Mouse (Mus musculus) heart, embryonic 16.5 days (tissue): ENCODE measurements at regions not wholly inside any gene's neighbourhood (a gene's known extent, or its start where the extent isn't known, plus 50 kb on each side); places are given as distances from the start of the nearest gene placed in this dataset.

Experiments
- ATAC-seq: fragments of 200-750 bp; cut with Nextera tagmentation; replicated peaks from 2 replicates; pipeline ENCODE4 v1.8.0; 2017; ENCODE audit warnings: moderate number of reproducible peaks; ENCODE audit not compliant: insufficient read depth, low FRiP score; ENCODE audit errors: extremely low read depth
- H3K27ac ChIP-seq: fragments of 300-500 bp; sonication (generic); 2 replicates; pipeline ENCODE4 v1.5.1; 2014; ENCODE audit warnings: mild to moderate bottlenecking, low read length, control low read depth, moderate library complexity
- H3K27me3 ChIP-seq: fragments of 300-500 bp; sonication (generic); 2 replicates; pipeline ENCODE4 v1.6.1; 2014; ENCODE audit warnings: low read length, mixed read lengths; ENCODE audit not compliant: control insufficient read depth, insufficient read depth
- H3K36me3 ChIP-seq: fragments of 300-500 bp; sonication (generic); 2 replicates; pipeline ENCODE4 v1.6.1; 2014; ENCODE audit not compliant: control insufficient read depth, insufficient read depth
- H3K4me1 ChIP-seq: fragments of 300-500 bp; sonication (generic); 2 replicates; pipeline ENCODE4 v1.6.1; 2014; ENCODE audit warnings: low read length, mixed read lengths; ENCODE audit not compliant: control insufficient read depth, insufficient read depth
- H3K4me2 ChIP-seq: fragments of 300-500 bp; sonication (generic); 2 replicates; pipeline ENCODE4 v1.6.1; 2014; ENCODE audit warnings: low read depth, mild to moderate bottlenecking, control low read depth, low read length
- H3K4me3 ChIP-seq: fragments of 300-500 bp; sonication (generic); 2 replicates; pipeline ENCODE4 v1.5.1; 2014; ENCODE audit warnings: mild to moderate bottlenecking, control low read depth, low read length
- H3K9ac ChIP-seq: fragments of 300-500 bp; sonication (generic); 2 replicates; pipeline ENCODE4 v1.6.1; 2014; ENCODE audit warnings: low read length, control low read depth
- H3K9me3 ChIP-seq: fragments of 300-500 bp; sonication (generic); replicated peaks from 2 replicates; pipeline ENCODE4 v1.6.1; 2016; ENCODE audit warnings: low read length; ENCODE audit not compliant: control insufficient read depth
- WGBS: fragments of 180-500 bp; shearing (Covaris S2); extraction: QIAGEN DNeasy Blood & Tissue Kit; methylation state at CpG from one replicate; pipeline ENCODE4 v1.1.7; 2014; 5-methylcytosine and 5-hydroxymethylcytosine counted together

DNA sequence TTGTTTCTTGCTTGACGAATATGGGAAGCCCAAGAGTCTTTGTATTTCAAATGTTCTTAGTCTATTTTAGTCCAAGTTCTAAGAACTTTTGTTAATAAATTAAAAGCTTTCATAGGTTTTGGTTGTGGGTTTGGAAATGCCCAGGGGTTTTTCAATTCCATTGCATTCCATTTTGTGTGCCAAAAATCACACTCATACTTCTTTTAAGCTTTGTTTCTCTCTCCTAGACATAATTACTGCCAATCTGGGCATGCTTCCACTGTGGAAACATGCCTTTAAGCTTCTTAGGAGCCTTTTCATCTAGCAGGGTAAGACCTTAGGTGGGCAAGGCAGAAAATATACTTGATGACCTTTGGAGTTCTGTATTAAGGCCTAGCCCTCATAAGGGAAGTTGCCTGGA, 70.4 kb upstream of the C1qtnf3 start:
- Histone ChIP-seq H3K27ac (no peak overlapping the region), H3K27me3 (no peaks in the 10 kb centered on the region), H3K4me1 (no peaks in the 10 kb centered on the region), H3K4me3 (no peak overlapping the region), H3K9me3 (peaks cover 6% of the 10 kb centered on the region), H3K4me2 (no peak overlapping the region), H3K9ac (no peak overlapping the region), H3K36me3 (no peaks in the 10 kb centered on the region)
- ATAC-seq = no peak
- WGBS = 58% methylated on average over 1 of the region's 1 CpGs

GRCm38 (mm10) chr15:10887990-10888389, 64.1 kb upstream of the C1qtnf3 start:
- 85% methylated on average over 6 of the region's 6 CpGs for WGBS
- Histone ChIP-seq H3K9ac (no peak overlapping the region), H3K4me3 (no peak overlapping the region), H3K36me3 (no peaks in the 10 kb centered on the region), H3K4me1 (peaks cover 7% of the 10 kb centered on the region; the same call in 1 of the 2 replicates), H3K27me3 (no peaks in the 10 kb centered on the region), H3K9me3 (peaks cover 8% of the 10 kb centered on the region), H3K27ac (no peak overlapping the region), H3K4me2 (no peak overlapping the region)
- no peak for ATAC-seq

DNA sequence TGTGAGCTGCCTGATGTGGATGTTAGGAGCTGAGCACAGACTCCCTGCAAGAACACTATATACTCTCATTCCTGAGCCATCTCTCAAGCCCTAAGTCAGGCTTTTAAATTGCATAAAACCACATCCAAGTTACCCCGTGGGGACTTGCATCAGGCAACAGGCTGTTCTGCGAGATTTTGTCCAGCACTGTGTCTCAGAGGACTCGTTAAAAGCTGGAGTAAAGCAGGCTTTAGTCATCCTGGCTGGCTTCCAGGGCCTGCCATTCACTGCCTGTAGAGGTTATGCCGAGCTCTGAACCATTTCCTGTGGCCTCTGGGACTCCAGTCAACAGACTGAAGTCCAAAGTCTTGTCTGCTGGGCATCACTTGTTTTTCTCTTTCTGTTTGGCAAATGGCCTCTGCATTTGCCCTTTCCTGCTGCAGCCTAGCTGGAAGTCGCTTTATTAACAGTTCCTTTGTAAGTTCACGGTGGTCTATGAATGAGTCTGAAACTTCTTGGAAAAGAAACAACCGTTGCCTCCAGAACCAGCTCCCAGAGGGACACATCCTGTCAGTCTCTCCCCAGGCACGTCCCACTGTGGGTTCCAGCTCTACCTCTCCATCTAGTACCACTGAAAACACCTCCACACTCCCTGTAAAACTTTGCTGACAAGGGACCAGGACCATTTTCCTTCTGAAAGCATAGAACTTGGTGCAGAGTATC, 61.8 kb upstream of the C1qtnf3 start:
- Histone ChIP-seq H3K36me3 (no peaks in the 10 kb centered on the region), H3K4me3 (no peak overlapping the region), H3K9me3 (0 out of 2 replicates have a peak, but pooled peaks cover 4% of the 10 kb centered on the region), H3K4me2 (no peak overlapping the region), H3K27ac (peak overlapping the region; percentile 56), H3K9ac (no peak overlapping the region), H3K27me3 (no peaks in the 10 kb centered on the region), H3K4me1 (peaks cover 7% of the 10 kb centered on the region; the same call in 1 of the 2 replicates)
- peak; percentile 76; the same call in 1 of the 2 replicates for ATAC-seq
- 26% methylated on average over 8 of the region's 8 CpGs for WGBS

GRCm38 (mm10) chr15:10898309-10898708, 53.8 kb upstream of the C1qtnf3 start:
- Histone ChIP-seq H3K36me3 (no peaks in the 10 kb centered on the region), H3K4me1 (no peaks in the 10 kb centered on the region), H3K9ac (no peak overlapping the region), H3K4me3 (no peak overlapping the region), H3K4me2 (no peak overlapping the region), H3K27me3 (no peaks in the 10 kb centered on the region), H3K27ac (no peak overlapping the region), H3K9me3 (no peaks in the 10 kb centered on the region)
- 75% methylated on average over 5 of the region's 5 CpGs for WGBS
- ATAC-seq = no peak

- no peak for ATAC-seq
- Histone ChIP-seq H3K9ac (no peak overlapping the region), H3K4me3 (no peak overlapping the region), H3K4me1 (no peaks in the 10 kb centered on the region), H3K9me3 (no peaks in the 10 kb centered on the region), H3K27me3 (no peaks in the 10 kb centered on the region), H3K4me2 (no peak overlapping the region), H3K36me3 (no peaks in the 10 kb centered on the region), H3K27ac (no peak overlapping the region)
- 48% methylated on average over 4 of the region's 4 CpGs for WGBS
Observed at GRCm38 (mm10) chr15:10898715-10899486, 53.2 kb upstream of the C1qtnf3 start.

GRCm38 (mm10) chr15:10899904-10900303, 52.2 kb upstream of the C1qtnf3 start:
- no peaks in the 10 kb centered on the region for H3K4me1 ChIP-seq
- H3K4me3 ChIP-seq = no peak overlapping the region
- no peak overlapping the region for H3K27ac ChIP-seq
- WGBS = 72% methylated on average over 7 of the region's 7 CpGs
- H3K9me3 ChIP-seq = no peaks in the 10 kb centered on the region
- H3K36me3 ChIP-seq = no peaks in the 10 kb centered on the region
- ATAC-seq = no peak
- no peak overlapping the region for H3K4me2 ChIP-seq
- H3K27me3 ChIP-seq = no peaks in the 10 kb centered on the region
- H3K9ac ChIP-seq = no peak overlapping the region

- Histone ChIP-seq H3K36me3 (no peaks in the 10 kb centered on the region), H3K27ac (no peak overlapping the region), H3K4me2 (no peak overlapping the region), H3K9me3 (no peaks in the 10 kb centered on the region), H3K4me1 (no peaks in the 10 kb centered on the region), H3K4me3 (no peak overlapping the region), H3K9ac (no peak overlapping the region), H3K27me3 (no peaks in the 10 kb centered on the region)
- WGBS = 31% methylated on average over 3 of the region's 3 CpGs
- ATAC-seq = no peak
Observed at GRCm38 (mm10) chr15:10901075-10901474, 51.1 kb upstream of the C1qtnf3 start.

DNA sequence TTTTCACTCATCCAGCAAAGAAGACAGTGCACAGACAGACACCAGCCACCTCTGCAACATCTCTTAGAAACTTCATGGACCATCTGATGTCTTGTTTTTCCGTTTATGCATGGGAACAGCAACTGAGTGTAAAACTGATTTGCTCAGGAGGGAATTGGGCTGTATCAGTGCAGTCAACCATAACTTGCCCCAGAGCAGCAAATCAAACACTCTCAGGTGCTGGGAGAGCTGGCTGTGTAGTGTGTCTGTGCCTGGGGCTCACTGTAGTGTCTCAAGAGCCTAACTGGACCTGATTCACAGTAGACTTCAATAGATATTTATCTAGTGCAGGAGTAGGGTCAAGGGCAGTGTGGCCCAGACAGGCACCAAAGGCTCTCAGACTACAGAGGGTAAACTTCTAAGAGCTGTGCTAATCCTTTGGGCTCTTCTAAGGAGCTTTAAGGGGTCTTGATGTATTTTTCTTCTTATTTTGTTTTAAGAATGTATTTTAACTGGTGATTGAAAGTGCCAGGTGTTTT, 50.3 kb upstream of the C1qtnf3 start:
- H3K9me3 ChIP-seq = no peaks in the 10 kb centered on the region
- no peak overlapping the region for H3K9ac ChIP-seq
- 50% methylated on average over 1 of the region's 1 CpGs for WGBS
- no peak overlapping the region for H3K4me2 ChIP-seq
- H3K4me1 ChIP-seq = no peaks in the 10 kb centered on the region
- H3K27me3 ChIP-seq = no peaks in the 10 kb centered on the region
- ATAC-seq = no peak
- no peak overlapping the region for H3K4me3 ChIP-seq
- no peaks in the 10 kb centered on the region for H3K36me3 ChIP-seq
- no peak overlapping the region for H3K27ac ChIP-seq
